Mouse (Mus musculus): Measurements from ENCODE around the gene Snapc2. TPM values are rescaled to one million over a fixed set of nuclear protein-coding genes. Genes with fewer than 3 reads are reported as not detected.

Snapc2 gene
- polyA plus RNA-seq (2017; shearing (Covaris generic)), result 13.9 TPM

GRCm38 (mm10) chr8:4252934-4253841 is at the start of gene Snapc2:
Gene Snapc2 (plus strand): TSS chr8:4253080.

DNA sequence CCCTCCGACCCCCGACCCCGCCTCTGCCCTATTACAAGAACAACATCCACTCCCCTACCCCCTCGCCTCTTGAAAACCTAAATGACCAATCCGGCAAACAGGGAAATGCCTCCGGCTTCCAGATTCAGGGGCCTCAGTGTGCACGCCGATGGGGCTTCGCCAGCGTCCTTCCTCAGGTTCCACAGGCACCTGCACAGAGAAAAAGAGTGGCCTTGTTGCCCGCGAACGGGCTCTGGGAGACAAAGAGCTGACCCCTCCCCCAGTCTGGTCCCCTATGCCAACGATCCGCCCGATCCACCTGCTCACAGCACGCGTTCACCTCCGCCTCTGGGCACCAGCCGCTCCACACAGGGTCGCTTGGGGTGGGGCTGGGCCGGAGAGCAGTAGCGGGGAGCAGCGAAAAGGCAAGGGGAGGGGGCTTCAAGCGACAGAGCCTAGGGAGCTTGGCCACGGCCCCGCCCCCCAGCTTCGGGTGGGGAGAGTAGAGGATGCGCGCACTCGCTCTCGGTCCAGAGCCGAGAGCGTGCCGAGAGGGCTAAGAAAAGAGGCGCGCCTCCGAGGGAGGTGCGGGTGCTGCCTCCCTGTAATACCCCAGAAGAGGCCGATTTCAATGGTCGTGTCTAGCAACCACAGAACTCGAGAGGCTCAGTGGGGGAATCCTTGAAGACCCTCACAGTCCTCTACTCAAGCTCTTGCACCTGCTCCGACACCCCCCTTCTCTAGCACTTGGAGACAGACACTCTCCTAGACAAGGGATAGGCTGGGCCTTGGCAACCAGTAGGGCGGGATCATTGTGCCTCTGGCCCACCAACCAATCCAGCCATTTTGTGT is 35.9 kb upstream of the Snapc2 start, which contains the start of gene Prr36:
Gene Prr36 (minus strand): TSS at position 669 of the 831 bp plus-strand sequence.

GRCm38 (mm10) chr8:4226739-4227347 is 26.0 kb upstream of the Snapc2 start, which contains the start of gene Lrrc8e:
Gene Lrrc8e (plus strand): TSS chr8:4226827.

GRCm38 (mm10) chr8:4238434-4239192 is 14.3 kb upstream of the Snapc2 start, which contains the start of the genes Map2k7 and Gm49320:
Gene Map2k7 (plus strand): TSS chr8:4238740.
Gene Gm49320 (plus strand): TSS chr8:4238865.

GRCm38 (mm10) chr8:4247951-4248540 is 4.8 kb upstream of the Snapc2 start, which contains the start of gene Tgfbr3l:
Gene Tgfbr3l (plus strand): TSS chr8:4248214.

DNA sequence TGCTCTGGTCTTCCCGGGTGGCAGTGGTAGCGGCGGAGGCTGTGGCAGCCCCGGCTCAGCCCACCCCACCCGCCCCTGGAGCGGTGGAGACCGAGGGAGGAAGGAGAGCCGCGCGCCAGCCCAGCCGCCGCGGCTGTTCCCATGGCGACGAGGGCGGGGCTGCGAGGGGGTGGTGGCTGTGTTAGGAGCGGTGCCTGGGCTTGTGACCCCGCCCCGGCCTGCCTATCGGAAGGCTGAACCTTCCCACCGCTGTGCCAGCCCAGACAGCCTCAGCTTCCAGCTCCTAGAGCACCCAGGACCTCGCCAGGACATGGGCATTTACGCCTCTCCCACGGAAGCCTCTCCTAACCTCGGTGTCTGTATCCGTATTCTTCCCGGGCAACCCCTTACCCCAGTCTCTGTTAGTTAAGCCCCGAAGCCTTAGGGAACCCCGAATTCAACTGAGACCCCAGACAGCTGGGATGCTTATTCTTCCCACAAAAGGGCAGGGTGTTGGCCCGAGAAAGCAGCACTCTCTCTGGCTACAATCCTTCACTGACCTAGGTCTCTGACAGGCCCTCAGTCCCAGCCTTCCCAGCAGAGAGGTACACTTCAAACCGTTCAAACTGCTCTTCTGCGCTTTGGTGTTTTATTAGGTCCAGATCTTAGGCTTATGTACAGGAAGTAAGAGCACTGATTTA is 6.4 kb downstream of the Snapc2 start, which contains the start of gene Ctxn1:
Gene Ctxn1 (minus strand): TSS at position 150 of the 680 bp plus-strand sequence.

DNA sequence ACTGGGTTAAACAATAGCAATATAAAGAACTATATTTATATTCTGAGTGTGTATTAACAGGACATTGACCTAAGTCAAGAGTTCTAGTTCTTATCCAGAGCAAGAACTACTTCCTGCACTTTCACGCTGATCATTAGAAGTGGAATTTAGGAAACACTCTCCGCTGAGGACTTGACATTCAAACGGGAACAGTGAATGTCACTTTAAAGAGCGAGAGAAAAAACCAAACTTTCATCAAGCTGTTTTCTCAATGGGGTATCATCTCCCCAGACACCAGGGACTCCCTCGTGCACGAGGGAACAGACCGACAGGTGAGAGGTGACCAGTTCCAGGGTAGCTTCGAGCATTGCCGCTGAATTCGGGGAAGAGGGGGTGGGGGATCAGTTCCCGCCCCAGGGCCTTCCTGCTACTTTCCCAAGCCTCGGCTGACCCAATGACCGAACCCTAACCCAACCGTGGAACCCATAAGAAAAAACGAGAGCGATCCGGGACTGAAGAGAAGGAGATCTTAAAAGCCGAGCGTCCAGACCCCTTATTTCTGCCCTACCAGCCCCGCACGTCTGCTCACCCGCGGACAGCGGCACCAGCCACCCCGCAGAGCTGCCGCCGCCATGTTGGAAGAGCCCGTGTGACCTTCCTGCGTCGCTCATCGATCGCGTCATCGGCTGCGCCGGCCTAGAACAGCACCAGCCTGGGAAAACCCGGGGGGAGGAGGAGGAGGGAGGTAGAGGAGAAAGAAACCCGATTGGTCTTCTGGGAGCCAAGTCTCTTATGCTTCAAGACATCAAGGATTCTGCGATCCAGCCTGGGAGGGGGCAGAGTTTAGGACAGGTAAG is 22.6 kb downstream of the Snapc2 start, which contains the start of gene Timm44:
Gene Timm44 (minus strand): TSS at position 639 of the 836 bp plus-strand sequence.

Other genes with a start within 250 kb of the Snapc2 start
- gene Cd209f, start 147.2 kb upstream of the Snapc2 start, polyA plus RNA-seq (2017; shearing (Covaris generic)), result 0.38 TPM
- gene Cd209g, start 119.0 kb upstream of the Snapc2 start, polyA plus RNA-seq (2017; shearing (Covaris generic)), result 0.87 TPM
- 10.3 TPM for gene Evi5l, start 86.5 kb upstream of the Snapc2 start, polyA plus RNA-seq (2017; shearing (Covaris generic))
- 0.12 TPM for gene Prr36, start 35.6 kb upstream of the Snapc2 start, polyA plus RNA-seq (2017; shearing (Covaris generic))
- gene Lrrc8e, start 26.3 kb upstream of the Snapc2 start, polyA plus RNA-seq (2017; shearing (Covaris generic)), result 0.26 TPM
- gene Map2k7, start 14.3 kb upstream of the Snapc2 start, polyA plus RNA-seq (2017; shearing (Covaris generic)), result 80.1 TPM
- gene Gm49320, start 14.2 kb upstream of the Snapc2 start, polyA plus RNA-seq (2017; shearing (Covaris generic)), result 0.35 TPM
- 1.1 TPM for gene Tgfbr3l, start 4.9 kb upstream of the Snapc2 start, polyA plus RNA-seq (2017; shearing (Covaris generic))
- 0.95 TPM for gene Ctxn1, start 6.2 kb downstream of the Snapc2 start, polyA plus RNA-seq (2017; shearing (Covaris generic))
- gene Timm44, start 22.8 kb downstream of the Snapc2 start, polyA plus RNA-seq (2017; shearing (Covaris generic)), result 49.1 TPM
- 4.7 TPM for gene Ccl25, start 72.1 kb downstream of the Snapc2 start, polyA plus RNA-seq (2017; shearing (Covaris generic))
- 211 TPM for gene Elavl1, start 72.3 kb downstream of the Snapc2 start, polyA plus RNA-seq (2017; shearing (Covaris generic))
- 46.0 TPM for gene Cers4, start 239.9 kb downstream of the Snapc2 start, polyA plus RNA-seq (2017; shearing (Covaris generic))

Measured in effector memory CD4-positive, alpha-beta T cell, adult 7 months (primary cell).